Mouse (Mus musculus): Measurements from ENCODE around the gene Fgfbp3.
"Not testable (repeated sequence)": the region's sequence is repeated elsewhere in the genome, so short reads cannot be mapped to it uniquely, and the experiment has no call there.

Fgfbp3 gene

DNA sequence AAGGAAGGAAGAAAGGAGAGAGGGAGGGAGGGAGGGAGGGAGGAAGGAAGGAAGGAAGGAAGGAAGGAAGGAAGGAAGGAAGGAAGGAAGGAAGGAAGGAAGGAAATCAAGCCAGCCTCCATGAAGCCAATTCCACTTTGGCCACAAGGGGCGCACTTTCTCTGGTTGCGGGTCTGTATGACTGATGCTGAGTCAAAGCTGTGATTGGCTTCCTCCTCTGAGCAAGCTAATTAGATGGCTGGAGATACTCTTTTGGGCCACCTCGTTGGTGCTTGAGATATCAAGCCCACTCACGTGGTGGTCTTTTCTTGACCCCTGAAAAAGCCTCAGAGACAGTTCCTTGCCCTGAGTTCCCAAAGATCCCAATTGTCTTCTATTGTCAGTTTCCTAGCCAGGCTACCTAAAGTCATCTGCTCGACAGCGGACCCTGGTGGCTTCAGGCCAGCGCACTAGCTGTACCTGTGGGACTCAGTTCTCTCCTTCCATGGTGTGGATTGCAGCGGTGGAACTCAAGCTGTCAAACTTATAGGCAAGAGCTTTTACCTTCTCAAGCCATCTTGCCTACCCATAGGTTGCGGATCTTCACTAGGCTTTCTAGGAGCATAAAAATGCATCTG lies 9.6 kb downstream of the Fgfbp3 start:
- DNase-seq = no peak

DNA sequence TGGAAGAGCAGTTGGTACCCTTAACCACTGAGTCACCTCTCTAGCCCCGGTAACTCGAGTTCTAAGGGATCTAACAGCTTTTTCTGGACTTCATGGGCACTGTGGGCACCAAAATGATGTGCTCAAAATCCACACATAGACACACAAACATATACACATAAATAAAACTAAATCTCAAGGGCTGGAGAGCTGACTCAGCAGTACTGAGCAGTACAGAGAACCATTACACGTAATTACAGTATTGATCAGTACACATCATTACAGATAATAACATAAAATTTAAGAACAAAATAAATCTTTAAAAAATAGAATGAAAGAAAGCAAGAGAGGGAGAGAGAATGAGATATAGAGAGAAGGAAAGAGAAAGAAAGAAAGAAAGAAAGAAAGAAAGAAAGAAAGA lies 10.3 kb downstream of the Fgfbp3 start:
- DNase-seq = no peak

DNA sequence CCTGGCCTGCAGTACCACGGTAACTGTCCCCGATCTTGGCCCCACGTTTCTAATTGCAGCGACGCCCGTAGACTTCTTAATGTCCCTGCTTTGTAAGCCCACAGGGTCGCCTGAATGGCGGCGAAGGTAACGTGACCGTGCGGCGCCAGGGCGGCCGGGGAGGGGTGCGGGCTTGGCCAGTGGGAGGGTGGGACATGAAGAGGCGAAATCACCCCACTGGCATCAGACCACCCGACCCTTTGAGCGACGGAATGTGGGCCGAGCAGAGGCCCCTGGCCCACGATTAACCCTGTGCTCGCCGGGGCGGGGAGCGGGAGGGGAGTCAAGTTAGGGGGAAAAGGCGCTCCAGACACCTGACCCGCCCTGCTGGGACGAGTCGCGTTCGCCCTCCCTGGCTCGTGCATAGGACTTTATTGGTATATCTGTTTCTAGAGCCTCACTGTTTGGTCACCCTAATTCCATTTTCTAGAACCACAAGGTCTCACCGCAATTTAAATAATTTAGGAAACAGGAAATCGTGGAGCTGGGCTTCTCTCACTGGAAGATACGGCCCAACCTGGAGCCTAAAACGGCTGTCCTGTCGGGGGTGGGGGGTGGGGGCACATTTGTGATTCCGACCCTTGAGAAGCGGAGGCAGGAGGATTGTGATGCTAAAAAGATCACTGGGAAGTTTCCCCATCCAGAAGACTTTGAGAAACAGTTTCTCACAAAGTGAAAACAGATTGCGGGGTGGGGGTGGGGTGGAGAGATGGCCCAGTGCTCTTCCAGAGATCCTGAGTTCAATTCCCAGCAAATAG lies 15.0 kb downstream of the Fgfbp3 start:
- DNase-seq = peak; percentile 47

DNA sequence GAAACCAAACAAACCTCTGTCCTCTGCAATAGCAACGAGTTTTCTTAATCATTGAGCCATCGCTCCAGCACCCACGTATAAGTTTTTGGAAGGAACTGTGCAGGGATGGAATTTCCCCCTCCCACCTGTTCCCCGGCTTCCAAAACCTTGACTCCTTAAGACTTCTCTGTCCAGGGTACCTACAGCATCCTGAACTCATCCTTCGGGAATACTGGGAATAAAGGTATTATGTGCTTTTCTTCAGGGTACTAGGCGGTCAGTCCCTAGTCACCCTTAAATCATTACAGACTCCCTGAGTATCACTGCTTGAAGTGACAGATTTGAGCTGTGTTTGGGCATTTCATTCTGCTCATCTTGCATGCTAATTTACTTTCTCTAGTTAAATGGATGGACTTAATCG lies 16.0 kb downstream of the Fgfbp3 start:
- DNase-seq = no peak

DNA sequence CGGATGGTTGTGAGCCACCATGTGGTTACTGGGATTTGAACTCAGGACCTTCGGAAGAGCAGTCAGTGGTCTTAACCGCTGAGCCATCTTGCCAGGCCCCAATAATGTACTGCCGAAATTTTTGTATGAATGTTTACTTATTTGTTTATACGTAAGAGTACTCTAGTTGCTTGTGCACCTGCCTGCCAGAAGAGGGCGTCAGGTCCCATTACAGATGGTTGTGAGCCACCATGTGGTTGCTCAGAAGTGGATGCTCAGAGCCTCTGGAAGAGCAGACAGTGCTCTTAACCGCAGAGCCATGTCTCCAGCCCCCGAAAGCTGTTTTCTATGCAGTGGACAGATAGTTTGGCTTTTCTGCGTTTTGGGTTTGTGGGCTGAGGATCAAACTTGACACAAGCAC lies 21.6 kb downstream of the Fgfbp3 start:
- no peak for DNase-seq

DNA sequence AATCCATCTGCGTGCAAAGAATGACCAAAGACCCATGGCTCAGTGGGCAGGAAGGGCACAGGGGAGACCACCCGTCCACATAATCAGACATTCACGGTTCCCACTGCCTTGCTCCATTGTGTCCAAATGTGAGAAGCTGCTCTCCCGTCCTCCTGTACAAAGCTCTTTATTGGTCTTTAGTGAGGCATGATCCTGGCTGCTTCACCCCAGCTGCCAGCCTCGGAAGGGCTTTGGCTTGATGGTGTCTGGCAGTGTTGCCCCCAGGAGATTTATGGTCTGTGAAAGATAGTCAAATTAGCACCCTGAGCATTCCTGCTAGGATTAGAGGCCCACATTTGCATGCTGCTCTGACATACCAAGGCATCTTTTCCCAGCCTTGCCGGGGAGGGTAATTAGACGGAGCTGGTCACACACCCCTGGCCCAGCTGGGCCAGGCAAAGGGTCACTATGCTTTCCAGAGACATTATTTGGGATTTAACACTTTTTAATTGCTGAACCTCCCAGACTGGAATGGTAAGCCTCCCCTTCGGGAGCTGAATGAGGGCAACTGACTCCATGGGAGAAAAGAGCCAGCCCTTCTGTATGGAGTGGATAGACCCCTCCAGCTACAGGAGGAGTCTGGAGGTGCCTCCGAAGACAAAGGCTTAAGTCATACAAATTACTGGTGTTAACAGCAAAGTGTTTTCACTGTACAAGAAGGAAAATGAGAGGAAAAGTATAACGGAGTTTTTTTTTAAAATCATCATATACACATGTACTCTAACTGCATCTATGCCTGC lies 22.4 kb downstream of the Fgfbp3 start:
- DNase-seq = no peak

DNA sequence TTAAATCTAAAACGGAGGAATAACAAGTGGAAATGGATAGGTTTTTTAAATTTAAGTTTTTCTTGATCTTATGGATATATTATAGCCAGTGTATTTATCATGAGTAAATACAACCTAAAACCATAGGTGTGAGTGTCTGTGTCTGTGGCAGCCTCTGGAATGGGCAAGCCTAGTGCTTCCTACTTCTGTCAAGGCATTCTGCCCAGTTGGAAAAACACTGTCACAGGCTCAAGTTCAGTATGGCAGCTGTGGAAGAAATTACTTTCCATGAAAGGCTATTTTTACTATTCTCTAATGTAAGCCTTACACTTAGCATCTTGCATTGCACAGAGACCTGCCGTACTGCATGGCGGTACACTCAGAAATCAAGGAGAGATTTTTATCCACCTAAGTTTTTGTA lies 27.7 kb downstream of the Fgfbp3 start:
- DNase-seq = no peak

DNA sequence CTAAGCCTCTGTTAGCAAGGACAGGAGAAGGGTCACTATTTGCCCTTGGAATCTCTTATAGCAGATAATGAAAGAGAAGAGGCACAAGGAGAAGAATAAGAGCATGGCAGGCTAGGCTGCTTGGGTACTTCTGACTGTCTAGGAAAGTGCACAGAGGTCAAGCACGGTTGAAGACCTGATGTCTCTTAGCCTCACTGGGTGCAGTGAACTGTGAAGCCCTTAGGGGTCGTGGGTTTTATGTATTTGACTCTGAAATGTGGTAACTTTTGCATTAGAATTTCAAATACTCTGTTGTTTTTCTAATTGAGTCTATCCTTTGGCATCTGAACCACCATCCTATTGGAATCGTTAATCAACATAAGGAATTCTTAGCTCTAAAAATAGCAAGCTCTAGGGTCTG lies 31.7 kb downstream of the Fgfbp3 start:
- DNase-seq = no peak

DNA sequence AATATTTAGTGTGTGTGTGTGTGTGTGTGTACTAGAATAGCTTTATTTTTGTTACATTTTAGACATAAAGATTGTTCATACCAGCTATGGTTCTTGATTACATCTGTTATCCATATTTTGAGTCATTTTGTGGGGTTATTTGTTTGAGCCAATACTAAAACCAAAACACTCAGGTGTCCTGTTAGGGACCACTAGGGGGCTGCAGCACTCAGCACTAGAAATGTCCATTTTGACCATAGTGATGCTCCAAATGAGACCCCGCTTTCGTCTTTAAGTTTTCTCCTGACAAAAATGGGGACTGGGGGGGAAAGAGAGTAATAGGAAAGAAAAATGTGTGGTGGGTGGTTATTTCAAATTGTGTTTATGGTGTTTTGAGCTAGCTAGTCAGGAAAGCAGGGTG lies 33.1 kb downstream of the Fgfbp3 start:
- no peak for DNase-seq

DNA sequence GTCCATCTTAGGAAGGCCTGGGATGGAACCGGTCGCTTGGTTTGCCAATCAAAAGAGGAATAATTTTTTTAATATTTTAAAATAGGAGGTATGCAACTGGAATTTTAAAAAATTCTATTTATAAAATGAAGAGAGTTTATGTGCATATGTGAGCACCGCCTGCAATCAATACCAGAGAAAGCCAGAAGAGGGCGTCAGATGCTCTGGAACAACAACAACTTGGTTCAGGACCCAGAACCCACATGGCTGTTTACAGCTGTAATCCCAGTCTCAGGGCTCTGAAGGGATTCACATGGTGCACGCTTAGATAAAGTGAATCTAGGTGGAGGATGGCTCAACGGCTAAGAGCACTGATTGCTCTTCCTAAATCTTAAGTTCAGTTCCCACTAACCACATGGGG lies 36.3 kb downstream of the Fgfbp3 start:
- DNase-seq = no peak

DNA sequence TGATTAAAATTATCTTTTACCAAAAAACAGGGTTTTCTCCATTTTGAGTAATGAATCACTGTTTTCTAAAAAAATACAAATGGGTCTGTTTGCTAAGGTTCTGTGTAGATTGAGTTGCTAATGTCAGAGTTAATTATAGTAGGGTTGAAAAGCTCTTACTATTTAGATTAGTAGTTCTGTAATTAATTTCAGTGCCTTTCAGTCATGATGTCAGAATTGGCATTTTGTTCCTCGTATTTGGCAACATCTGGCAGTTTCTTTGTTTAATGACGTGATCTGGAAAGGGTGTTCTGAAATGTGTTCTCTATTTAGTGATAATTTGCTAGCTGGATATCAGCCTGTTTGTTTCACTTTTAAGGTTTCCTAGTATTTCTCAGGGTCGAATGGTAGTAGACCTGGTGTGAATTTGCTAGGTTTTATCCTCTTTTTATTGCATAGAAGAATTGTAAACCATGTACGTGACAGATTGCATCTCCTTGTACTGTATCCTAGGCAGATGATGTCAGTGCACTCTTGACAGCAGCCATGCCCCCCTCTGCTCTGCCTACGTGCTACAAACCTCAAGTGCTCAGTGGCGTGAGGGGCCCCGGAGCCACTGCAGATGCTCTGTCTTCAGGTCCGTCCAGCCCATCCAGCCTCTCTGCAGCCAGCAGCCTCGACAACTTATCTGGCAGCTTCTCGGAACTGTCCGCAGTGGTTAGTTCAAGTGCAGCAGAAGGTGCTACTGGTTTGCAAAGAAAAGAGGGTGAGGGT lies 40.5 kb downstream of the Fgfbp3 start:
- DNase-seq = no peak

DNA sequence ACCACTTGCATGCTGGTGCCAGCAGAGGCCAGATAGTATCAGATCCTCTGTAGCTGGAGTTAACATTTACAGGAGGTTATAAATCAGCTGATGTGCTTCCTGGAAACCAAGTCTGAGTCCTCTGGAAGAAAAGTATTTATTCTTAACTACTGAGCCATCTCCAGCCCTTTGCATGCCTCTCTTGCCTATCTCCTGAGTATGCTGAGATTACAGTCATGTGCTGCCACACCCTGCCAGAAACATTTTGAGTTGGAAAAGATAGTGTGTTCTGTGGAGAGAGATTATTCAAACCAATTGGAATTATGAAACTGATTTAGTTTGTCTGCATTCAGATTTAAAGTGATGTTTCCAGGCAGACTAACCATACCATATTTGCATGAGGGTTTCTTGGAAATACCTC lies 42.1 kb downstream of the Fgfbp3 start:
- no peak for DNase-seq

DNA sequence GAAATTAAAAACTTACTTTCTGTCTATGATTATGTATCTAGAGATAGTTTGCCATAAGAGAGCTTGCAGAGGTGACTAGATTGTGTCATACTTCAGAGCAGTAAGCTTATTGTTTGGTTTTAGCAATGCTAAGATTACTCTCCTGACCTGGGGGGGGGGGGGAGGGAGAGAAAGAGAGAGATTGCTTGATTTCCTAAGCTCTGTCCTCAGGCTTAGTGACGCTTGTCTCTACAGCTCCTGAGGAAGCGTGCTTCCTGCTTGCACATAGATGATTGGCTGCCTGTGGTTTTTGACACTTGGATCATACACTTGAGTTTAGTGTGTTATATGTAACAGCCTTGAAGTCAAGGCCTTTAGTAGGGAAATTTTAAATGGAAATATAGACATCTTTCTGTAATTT lies 44.8 kb downstream of the Fgfbp3 start:
- no peak for DNase-seq

DNA sequence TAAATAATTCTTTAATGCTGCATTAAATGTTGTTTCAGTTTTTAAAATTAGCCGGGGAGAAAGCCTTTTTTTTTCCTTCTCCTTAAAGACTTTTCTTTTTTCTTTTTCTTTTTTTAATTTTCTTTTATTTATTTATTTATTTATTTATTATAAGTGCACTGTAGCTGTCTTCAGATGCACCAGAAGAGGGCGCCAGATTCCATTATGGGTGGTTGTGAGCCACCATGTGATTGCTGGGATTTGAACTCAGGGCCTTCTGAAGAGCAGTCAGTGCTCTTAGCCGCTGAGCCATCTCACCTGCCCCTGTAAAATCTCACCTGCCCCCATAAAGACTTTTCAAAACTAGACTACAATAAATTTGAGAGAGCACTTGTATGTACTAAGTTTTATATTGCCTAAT lies 50.7 kb downstream of the Fgfbp3 start:
- not testable (repeated sequence) for DNase-seq
